In the genomic region with DNA sequence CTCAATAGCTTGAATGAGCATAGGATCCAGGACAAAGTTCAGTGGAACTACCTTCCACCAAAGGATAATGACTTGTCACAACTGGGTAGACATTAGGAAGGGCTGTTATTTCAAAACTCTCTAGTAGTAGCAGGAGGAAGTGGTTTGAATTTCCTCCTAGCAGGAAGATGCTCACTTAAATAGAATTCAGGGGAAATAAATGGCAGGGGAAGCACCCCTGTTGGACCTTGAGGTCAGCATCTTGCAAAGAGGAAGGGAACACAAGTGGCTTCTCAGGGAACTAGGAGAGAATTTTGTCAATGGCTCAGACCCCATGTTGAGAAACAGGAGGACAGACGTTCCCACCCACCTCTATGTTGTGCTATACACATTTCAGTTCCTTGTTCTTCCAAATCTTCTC, we compare ENCODE assay signal across 22 mouse cellular contexts.
A peak's percentile ranks its signal among the peaks of the same experiment; 100 is the strongest.
DNase-seq lines count a peak whose midpoint lies in the region; ATAC-seq lines count a peak whose summit lies in the region.
"Had no signal": no experiment of that assay in that cellular context is flagged by ENCODE, and none has a peak within 500 bp of the region (broad histone marks: within the 10 kb centered on the region; RNA-seq: fewer than 3 reads in every experiment).

No protein-coding gene starts in this region.

- H3K4me3 ChIP-seq in limb, embryonic 11.5 days (ENCODE audit: low read depth, low read length), result no peak overlapping the region
- H3K4me3 ChIP-seq in limb, embryonic 10.5 days, result no peak overlapping the region
- no peak overlapping the region for H3K4me3 ChIP-seq in midbrain, embryonic 16.5 days (ENCODE audit: low read depth, low read length)
- H3K4me3 ChIP-seq: embryonic facial prominence, embryonic 15.5 days; forebrain, embryonic 10.5 days; gastrocnemius, adult 2 months; hindbrain, embryonic 10.5 days; limb, embryonic 15.5 days; midbrain, embryonic 10.5 days; neural tube, embryonic 13.5 days had no signal

- H3K27ac ChIP-seq in limb, embryonic 11.5 days (replicated peaks; ENCODE audit: low read depth, low read length), result no peak overlapping the region
- no peak overlapping the region for H3K27ac ChIP-seq in limb, embryonic 10.5 days
- no peak overlapping the region for H3K27ac ChIP-seq in midbrain, embryonic 16.5 days (ENCODE audit: low read length)
- H3K27ac ChIP-seq: embryonic facial prominence, embryonic 15.5 days; forebrain, embryonic 10.5 days; gastrocnemius, adult 2 months; hindbrain, embryonic 10.5 days; hindbrain, postnatal 0 days; limb, embryonic 15.5 days; midbrain, embryonic 10.5 days; neural tube, embryonic 13.5 days had no signal

- DNase-seq in limb, embryonic 11.5 days (ENCODE audit: low spot score), result peak; percentile 9
- no peak for DNase-seq in limb, embryonic 10.5 days (ENCODE audit: low spot score)
- peak; percentile 24 for DNase-seq in brain, adult 2 months (ENCODE audit: low read depth, low spot score)
- DNase-seq in cerebellum, adult 9-10 months, result no peak
- DNase-seq: adrenal gland, adult 8-10 months; cerebellum, postnatal 14 days; gastrocnemius, adult 2 months; kidney, adult 18-20 months; kidney, postnatal 14 days; spleen, adult 18-20 months; thymus, postnatal 36 days had no signal

- no peaks in the 10 kb centered on the region for H3K4me1 ChIP-seq in limb, embryonic 11.5 days (ENCODE audit: control insufficient read depth, insufficient read depth, low read length)
- H3K4me1 ChIP-seq in limb, embryonic 10.5 days, result no peaks in the 10 kb centered on the region
- no peaks in the 10 kb centered on the region for H3K4me1 ChIP-seq in midbrain, embryonic 16.5 days (ENCODE audit: control insufficient read depth, insufficient read depth, low read length)
- H3K4me1 ChIP-seq: embryonic facial prominence, embryonic 15.5 days; forebrain, embryonic 10.5 days; hindbrain, embryonic 10.5 days; midbrain, embryonic 10.5 days; neural tube, embryonic 13.5 days had no signal

- H3K36me3 ChIP-seq in limb, embryonic 11.5 days (ENCODE audit: control insufficient read depth, insufficient read depth, low read length), result no peaks in the 10 kb centered on the region
- no peaks in the 10 kb centered on the region for H3K36me3 ChIP-seq in limb, embryonic 10.5 days
- no peaks in the 10 kb centered on the region for H3K36me3 ChIP-seq in midbrain, embryonic 16.5 days (ENCODE audit: control insufficient read depth, insufficient read depth, low read length)
- H3K36me3 ChIP-seq: embryonic facial prominence, embryonic 15.5 days; forebrain, embryonic 10.5 days; hindbrain, embryonic 10.5 days; limb, embryonic 15.5 days; midbrain, embryonic 10.5 days; neural tube, embryonic 13.5 days had no signal

- no peak overlapping the region for H3K9ac ChIP-seq in limb, embryonic 11.5 days (ENCODE audit: low read length)
- H3K9ac ChIP-seq in midbrain, embryonic 16.5 days (ENCODE audit: low read depth, low read length), result no peak overlapping the region
- H3K9ac ChIP-seq: embryonic facial prominence, embryonic 15.5 days; limb, embryonic 15.5 days; neural tube, embryonic 13.5 days had no signal

- no peak overlapping the region for H3K4me2 ChIP-seq in limb, embryonic 11.5 days (ENCODE audit: low read depth, severe bottlenecking)
- H3K4me2 ChIP-seq in midbrain, embryonic 16.5 days (ENCODE audit: low read length), result no peak overlapping the region
- H3K4me2 ChIP-seq: embryonic facial prominence, embryonic 15.5 days; limb, embryonic 15.5 days; neural tube, embryonic 13.5 days had no signal

- ATAC-seq in limb, embryonic 11.5 days (ENCODE audit: insufficient number of reproducible peaks, low FRiP score, low TSS enrichment, low read depth), result no peak
- ATAC-seq in CD4-positive, CD25-positive, alpha-beta regulatory T cell, adult 4 months, result peak; percentile 75
- ATAC-seq in megakaryocyte progenitor cell, adult 5-6 weeks (replicated peaks; ENCODE audit: poor library complexity), result peak; percentile 95
- ATAC-seq in erythroid progenitor cell, adult 5-6 weeks (replicated peaks; ENCODE audit: low FRiP score, poor library complexity, severe bottlenecking), result no peak
- ATAC-seq in midbrain, embryonic 16.5 days, result no peak
- ATAC-seq: hindbrain, postnatal 0 days had no signal

- WGBS in limb, embryonic 11.5 days, result 86% methylated on average over 1 of the region's 1 CpGs
- WGBS in limb, embryonic 10.5 days, result 72% methylated on average over 1 of the region's 1 CpGs
- 58% methylated on average over 1 of the region's 1 CpGs for WGBS in midbrain, embryonic 16.5 days

- no peaks in the 10 kb centered on the region for H3K9me3 ChIP-seq in limb, embryonic 11.5 days (ENCODE audit: control insufficient read depth, low read length)
- no peaks in the 10 kb centered on the region for H3K9me3 ChIP-seq in limb, embryonic 10.5 days (replicated peaks)
- H3K9me3 ChIP-seq in midbrain, embryonic 16.5 days (replicated peaks; ENCODE audit: control insufficient read depth, low read length, poor library complexity, severe bottlenecking), result no peaks in the 10 kb centered on the region
- H3K9me3 ChIP-seq: embryonic facial prominence, embryonic 15.5 days; forebrain, embryonic 10.5 days; hindbrain, embryonic 10.5 days; limb, embryonic 15.5 days; midbrain, embryonic 10.5 days; neural tube, embryonic 13.5 days had no signal

- H3K27me3 ChIP-seq in limb, embryonic 11.5 days (ENCODE audit: control insufficient read depth, insufficient read depth, low read length), result no peaks in the 10 kb centered on the region
- no peaks in the 10 kb centered on the region for H3K27me3 ChIP-seq in limb, embryonic 10.5 days (ENCODE audit: low read depth, poor library complexity, severe bottlenecking)
- H3K27me3 ChIP-seq in midbrain, embryonic 16.5 days (ENCODE audit: control insufficient read depth, insufficient read depth, low read depth, low read length), result no peaks in the 10 kb centered on the region
- H3K27me3 ChIP-seq: embryonic facial prominence, embryonic 15.5 days; limb, embryonic 15.5 days; neural tube, embryonic 13.5 days had no signal

Comparison
In these comparisons a context has a peak if more than half of its experiments do, and no peak if none do; other contexts are left out.
1. DNase-seq: peak in limb, embryonic 11.5 days (single experiment) and brain, adult 2 months (single experiment); none in limb, embryonic 10.5 days (single experiment) and cerebellum, adult 9-10 months (single experiment).
2. ATAC-seq: peak in CD4-positive, CD25-positive, alpha-beta regulatory T cell, adult 4 months (single experiment) and megakaryocyte progenitor cell, adult 5-6 weeks (single experiment); none in limb, embryonic 11.5 days (single experiment), erythroid progenitor cell, adult 5-6 weeks (single experiment) and midbrain, embryonic 16.5 days (single experiment).